Mouse (Mus musculus) intestine, embryonic 16.5 days (tissue): ENCODE data around the gene Glt6d1. TPM values are rescaled to one million over a fixed set of nuclear protein-coding genes. Genes with fewer than 3 reads are reported as not detected.
"Not testable (repeated sequence)": the region's sequence is repeated elsewhere in the genome, so short reads cannot be mapped to it uniquely, and the experiment has no call there.

Experiments
- ATAC-seq: fragments of 200-750 bp; cut with Nextera tagmentation; 2 replicates; pipeline ENCODE4 v1.8.0; 2017; ENCODE audit warnings: moderate TSS enrichment, moderate library complexity
- H3K27ac ChIP-seq: fragments of 300-500 bp; sonication (generic); 2 replicates; pipeline ENCODE4 v1.5.1; 2014; ENCODE audit warnings: mild to moderate bottlenecking, low read length
- H3K27me3 ChIP-seq: fragments of 300-500 bp; sonication (generic); replicated peaks from 2 replicates; pipeline ENCODE4 v1.6.1; 2014; ENCODE audit warnings: low read length, control low read depth, mixed read lengths; ENCODE audit not compliant: control insufficient read depth, insufficient read depth
- H3K36me3 ChIP-seq: fragments of 300-500 bp; sonication (generic); 2 replicates; pipeline ENCODE4 v1.6.1; 2014; ENCODE audit warnings: low read length, control low read depth; ENCODE audit not compliant: control insufficient read depth, insufficient read depth
- H3K4me1 ChIP-seq: fragments of 300-500 bp; sonication (generic); 2 replicates; pipeline ENCODE4 v1.6.1; 2014; ENCODE audit warnings: low read length, control low read depth, mixed read lengths; ENCODE audit not compliant: control insufficient read depth, insufficient read depth
- H3K4me2 ChIP-seq: fragments of 300-500 bp; sonication (generic); 2 replicates; pipeline ENCODE4 v1.6.1; 2014; ENCODE audit warnings: low read depth, low read length, control low read depth
- H3K4me3 ChIP-seq: fragments of 300-500 bp; sonication (generic); 2 replicates; pipeline ENCODE4 v1.5.1; 2014; ENCODE audit warnings: mild to moderate bottlenecking, low read length
- H3K9ac ChIP-seq: fragments of 300-500 bp; sonication (generic); 2 replicates; pipeline ENCODE4 v1.6.1; 2014; ENCODE audit warnings: low read depth, low read length
- H3K9me3 ChIP-seq: fragments of 300-500 bp; sonication (generic); 2 replicates; pipeline ENCODE4 v1.6.1; 2016; ENCODE audit warnings: low read length, control low read depth; ENCODE audit not compliant: control insufficient read depth
- WGBS: fragments of 180-500 bp; shearing (Covaris S2); extraction: QIAGEN DNeasy Blood & Tissue Kit; methylation state at CpG from one replicate; pipeline ENCODE4 v1.1.7; 2014; 5-methylcytosine and 5-hydroxymethylcytosine counted together
- polyA plus RNA-seq: library from polyadenylated mRNA; unstranded; fragments of >200 nt; fragmentation: Nextera tagmentation; extraction: Ambion mirVana; gene quantifications from 2 replicates; pipeline ENCODE4 v1.2.1, GENCODE M21; 2015

Glt6d1 gene
- polyA plus RNA-seq = not detected in 2 replicates

DNA sequence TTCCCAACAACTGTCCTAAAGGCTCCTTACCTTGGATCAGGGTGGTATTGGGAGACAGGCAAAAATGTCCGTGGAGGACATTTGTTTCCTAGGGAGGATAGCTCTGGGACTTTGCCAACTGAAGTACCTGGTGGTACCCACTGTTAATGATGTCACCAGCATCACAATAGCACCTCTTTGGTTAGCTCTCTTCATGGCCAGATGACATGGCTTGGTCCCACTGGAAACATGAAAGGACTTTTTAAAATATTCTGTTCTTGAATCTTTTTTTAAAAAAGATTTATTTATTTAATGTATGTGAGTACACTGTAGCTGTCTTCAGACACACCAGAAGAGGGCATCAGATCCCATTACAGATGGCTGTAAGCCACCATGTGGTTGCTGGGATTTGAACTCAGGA, at the start of gene Glt6d1:
TSS of gene Glt6d1 (minus strand) at position 101 of the 400 bp plus-strand sequence.
- not testable (repeated sequence) for ATAC-seq, H3K27me3 ChIP-seq, H3K4me3 ChIP-seq, H3K9me3 ChIP-seq, H3K4me2 ChIP-seq, H3K36me3 ChIP-seq, H3K27ac ChIP-seq, H3K4me1 ChIP-seq, H3K9ac ChIP-seq
- WGBS = 68% methylated on average over 1 of the region's 1 CpGs

DNA sequence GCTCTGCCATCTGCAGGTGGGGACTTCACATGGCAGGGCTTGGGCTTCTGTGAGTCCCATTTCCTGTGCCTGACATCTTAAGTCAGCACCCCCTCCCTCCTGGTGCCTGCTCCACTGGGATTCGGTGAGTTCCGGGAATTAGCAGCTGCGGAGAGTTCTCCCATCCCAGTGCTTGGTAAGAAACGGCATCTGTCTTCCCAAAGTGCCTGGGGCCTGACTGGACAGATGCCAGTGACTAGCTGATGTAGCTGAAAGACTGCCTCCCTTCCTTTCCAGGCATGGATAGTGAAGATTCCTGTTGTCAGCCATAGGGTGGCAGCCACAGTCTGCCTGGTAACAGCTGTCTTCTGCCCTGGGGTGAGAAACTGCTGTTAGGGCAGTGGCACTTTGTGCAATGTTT, 49.8 kb upstream of the Glt6d1 start:
- Histone ChIP-seq H3K9ac (no peak overlapping the region), H3K27me3 (peaks cover 16% of the 10 kb centered on the region), H3K4me3 (no peak overlapping the region), H3K4me2 (no peak overlapping the region), H3K36me3 (no peaks in the 10 kb centered on the region), H3K4me1 (peaks cover 13% of the 10 kb centered on the region; the same call in 1 of the 2 replicates), H3K27ac (no peak overlapping the region), H3K9me3 (no peaks in the 10 kb centered on the region)
- WGBS = 13% methylated on average over 4 of the region's 4 CpGs
- no peak for ATAC-seq

- Histone ChIP-seq H3K27ac (no peak overlapping the region), H3K27me3 (peaks cover 16% of the 10 kb centered on the region), H3K4me2 (peak overlapping the region; percentile 97), H3K9me3 (no peaks in the 10 kb centered on the region), H3K4me3 (peak overlapping the region; percentile 54), H3K4me1 (peaks cover 13% of the 10 kb centered on the region; the same call in 1 of the 2 replicates), H3K36me3 (no peaks in the 10 kb centered on the region), H3K9ac (no peak overlapping the region)
- WGBS = 4% methylated on average over 18 of the region's 18 CpGs
- ATAC-seq = no peak
Observed at GRCm38 (mm10) chr2:25864230-25864629, 48.6 kb upstream of the Glt6d1 start.

DNA sequence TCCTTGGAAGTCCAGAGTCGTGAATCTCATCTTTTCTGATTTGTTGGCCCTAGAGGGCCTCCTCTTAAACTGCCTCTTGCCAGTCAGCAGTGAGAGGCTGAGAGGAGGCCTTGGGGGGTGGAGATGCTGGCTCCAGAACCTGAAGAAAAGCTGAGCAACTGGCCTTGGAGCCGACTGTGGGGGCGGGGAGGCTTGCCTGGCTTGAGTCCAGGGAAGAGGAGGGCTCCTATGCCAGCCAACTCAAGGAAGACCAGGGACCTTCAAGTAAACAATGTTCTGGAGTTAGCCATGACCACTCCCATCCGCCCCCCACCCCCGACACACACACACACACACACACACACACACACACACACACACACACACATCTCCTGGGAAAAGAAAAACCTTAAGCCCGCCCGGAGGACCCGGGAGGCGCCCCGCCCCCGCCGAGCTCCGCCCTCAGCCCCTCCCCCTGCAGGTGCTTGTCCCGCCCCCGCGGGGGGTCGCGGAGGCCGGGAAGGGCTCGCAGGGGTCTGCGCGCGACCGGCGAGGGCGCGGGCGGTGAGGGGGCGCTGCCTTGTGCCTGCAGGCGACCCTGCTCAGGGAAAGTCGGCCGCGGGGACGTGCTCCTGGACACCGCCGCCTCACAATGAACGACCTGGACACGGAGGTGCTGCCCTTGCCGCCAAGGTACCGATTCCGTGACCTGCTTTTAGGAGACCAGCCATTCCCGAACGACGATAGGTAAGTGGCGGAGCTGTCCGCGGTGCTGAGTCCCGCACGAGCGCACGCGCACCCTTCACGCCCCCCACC, 47.9 kb upstream of the Glt6d1 start, which contains the start of gene Kcnt1:
TSS of gene Kcnt1 (plus strand) at position 398 of the 795 bp plus-strand sequence.
- ATAC-seq = no peak; the same call in 1 of the 2 replicates
- Histone ChIP-seq H3K36me3 (no peaks in the 10 kb centered on the region), H3K4me2 (peak within 1 kb of the TSS; percentile 97), H3K4me1 (peaks cover 13% of the 10 kb centered on the region; the same call in 1 of the 2 replicates), H3K9me3 (no peaks in the 10 kb centered on the region), H3K4me3 (peak within 1 kb of the TSS; percentile 54), H3K9ac (peak within 1 kb of the TSS; percentile 48; the same call in 1 of the 2 replicates), H3K27me3 (peaks cover 16% of the 10 kb centered on the region), H3K27ac (no peak within 1 kb of the TSS)
- 2% methylated on average over 51 of the region's 53 CpGs for WGBS

DNA sequence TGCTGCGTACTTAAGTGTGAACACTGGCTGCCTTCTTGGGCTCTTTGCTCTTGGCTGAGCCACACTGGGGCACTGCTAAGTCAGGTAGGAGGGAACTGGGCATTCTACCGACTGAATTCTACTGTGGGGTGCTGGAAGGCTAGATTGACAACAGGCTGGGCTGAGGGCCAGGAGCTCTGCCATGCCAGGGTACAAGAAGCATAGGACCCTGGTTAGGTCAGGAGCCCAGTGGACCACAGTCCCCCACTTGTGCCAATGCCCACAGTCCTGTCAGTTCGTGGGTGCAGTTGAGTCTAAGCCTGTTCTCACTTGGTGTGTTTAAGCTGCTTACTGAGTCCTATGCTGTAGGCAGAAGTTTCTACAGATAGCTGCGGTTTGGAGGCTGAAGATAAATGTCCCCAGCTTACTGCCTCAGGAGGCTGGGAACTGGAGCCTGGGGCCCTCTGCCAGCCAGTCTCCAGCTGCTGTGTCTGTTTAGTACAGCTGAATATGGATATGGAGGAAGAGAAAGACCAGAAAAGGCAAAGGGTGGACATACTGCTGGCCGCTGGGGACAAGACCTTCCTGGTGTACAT, 47.1 kb upstream of the Glt6d1 start:
- Histone ChIP-seq H3K36me3 (no peaks in the 10 kb centered on the region), H3K4me3 (no peak overlapping the region)

GRCm38 (mm10) chr2:25862038-25862437, 46.4 kb upstream of the Glt6d1 start:
- Histone ChIP-seq H3K9me3 (no peaks in the 10 kb centered on the region), H3K27ac (no peak overlapping the region), H3K9ac (no peak overlapping the region), H3K27me3 (peaks cover 16% of the 10 kb centered on the region), H3K4me1 (peaks cover 13% of the 10 kb centered on the region; the same call in 1 of the 2 replicates), H3K4me2 (no peak overlapping the region), H3K36me3 (no peaks in the 10 kb centered on the region), H3K4me3 (no peak overlapping the region)
- WGBS = 79% methylated on average over 2 of the region's 2 CpGs
- no peak for ATAC-seq

More for the DNA sequence above, 47.1 kb upstream of the Glt6d1 start:
- peaks cover 16% of the 10 kb centered on the region for H3K27me3 ChIP-seq
- H3K9me3 ChIP-seq = no peaks in the 10 kb centered on the region
- H3K4me2 ChIP-seq = peak overlapping the region; percentile 97; the same call in 1 of the 2 replicates
- peaks cover 13% of the 10 kb centered on the region; the same call in 1 of the 2 replicates for H3K4me1 ChIP-seq
- ATAC-seq = no peak
- 57% methylated on average over 5 of the region's 5 CpGs for WGBS
- no peak overlapping the region for H3K27ac ChIP-seq
- H3K9ac ChIP-seq = no peak overlapping the region

DNA sequence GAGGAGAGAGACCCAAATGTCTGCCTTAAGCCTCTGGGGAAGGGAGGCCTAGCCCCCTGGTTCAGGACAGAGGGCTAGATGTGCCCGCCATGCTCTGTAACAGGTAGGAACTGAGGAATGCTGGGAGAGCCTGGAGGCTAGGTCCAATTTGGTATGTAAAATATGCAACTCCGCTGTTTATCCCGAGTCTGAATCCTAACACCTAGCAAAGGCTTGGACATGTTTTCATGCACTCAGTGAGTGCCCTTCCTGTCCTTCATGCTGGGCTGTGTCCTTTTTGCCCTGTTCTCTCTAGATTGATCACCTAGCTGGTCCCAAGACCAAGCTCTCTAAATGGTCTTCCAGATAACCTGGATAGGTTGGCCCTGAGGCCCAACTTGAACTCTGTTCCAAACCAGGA, 44.2 kb upstream of the Glt6d1 start:
- H3K27ac ChIP-seq = no peak overlapping the region
- 72% methylated on average over 3 of the region's 3 CpGs for WGBS
- H3K9ac ChIP-seq = no peak overlapping the region
- no peak overlapping the region for H3K4me3 ChIP-seq
- no peak overlapping the region for H3K4me2 ChIP-seq
- H3K4me1 ChIP-seq = peaks cover 13% of the 10 kb centered on the region; the same call in 1 of the 2 replicates
- ATAC-seq = no peak
- no peaks in the 10 kb centered on the region for H3K36me3 ChIP-seq
- peaks cover 9% of the 10 kb centered on the region for H3K27me3 ChIP-seq
- no peaks in the 10 kb centered on the region for H3K9me3 ChIP-seq

- ATAC-seq = no peak
- 75% methylated on average over 5 of the region's 5 CpGs for WGBS
Observed at GRCm38 (mm10) chr2:25853998-25854397, 38.4 kb upstream of the Glt6d1 start.

GRCm38 (mm10) chr2:25852626-25853025, 37.0 kb upstream of the Glt6d1 start:
- no peaks in the 10 kb centered on the region for H3K27me3 ChIP-seq
- no peak overlapping the region for H3K9ac ChIP-seq
- ATAC-seq = no peak
- H3K4me3 ChIP-seq = no peak overlapping the region
- no peaks in the 10 kb centered on the region for H3K4me1 ChIP-seq
- 47% methylated on average over 3 of the region's 3 CpGs for WGBS
- H3K27ac ChIP-seq = no peak overlapping the region
- H3K9me3 ChIP-seq = no peaks in the 10 kb centered on the region
- H3K4me2 ChIP-seq = no peak overlapping the region
- H3K36me3 ChIP-seq = no peaks in the 10 kb centered on the region

More at GRCm38 (mm10) chr2:25853998-25854397, 38.4 kb upstream of the Glt6d1 start:
- no peaks in the 10 kb centered on the region for H3K36me3 ChIP-seq
- no peak overlapping the region for H3K4me3 ChIP-seq
- H3K9me3 ChIP-seq = no peaks in the 10 kb centered on the region
- H3K9ac ChIP-seq = no peak overlapping the region
- H3K4me1 ChIP-seq = no peaks in the 10 kb centered on the region
- H3K27me3 ChIP-seq = no peaks in the 10 kb centered on the region
- H3K27ac ChIP-seq = no peak overlapping the region
- no peak overlapping the region for H3K4me2 ChIP-seq
